Mouse (Mus musculus): ENCODE measurements at regions not wholly inside any gene's neighbourhood (a gene's known extent, or its start where the extent isn't known, plus 50 kb on each side); places are given as distances from the start of the nearest gene placed in this dataset.
A peak's percentile ranks its signal among the peaks of the same experiment; 100 is the strongest.

DNA sequence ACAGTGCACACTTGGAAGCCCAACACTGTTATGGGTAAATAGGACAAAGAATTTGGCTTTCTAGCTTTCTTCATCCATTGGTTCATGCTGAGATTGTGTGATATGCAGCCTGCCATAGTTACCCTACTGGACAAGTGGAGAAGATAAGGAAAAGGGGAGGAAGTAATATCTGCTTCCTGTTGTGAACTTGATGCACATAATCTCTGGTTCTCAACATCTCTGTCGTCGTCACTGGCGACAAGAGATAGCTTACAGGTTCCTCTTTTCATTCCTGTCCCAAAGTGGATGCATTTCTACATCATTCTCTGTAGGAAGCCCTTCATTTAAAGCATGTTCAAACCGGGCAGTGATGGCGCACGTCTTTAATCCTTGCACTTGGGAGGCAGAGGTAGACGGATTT lies 491.4 kb upstream of the Gm765 start:
- 93% methylated on average over 7 of the region's 7 CpGs for WGBS
- Histone ChIP-seq H3K27me3 (ENCODE audit: control insufficient read depth, insufficient read depth, low read length) (no peaks in the 10 kb centered on the region), H3K4me1 (ENCODE audit: control insufficient read depth, insufficient read depth, low read length) (no peaks in the 10 kb centered on the region), H3K9ac (ENCODE audit: low read depth, low read length) (no peak overlapping the region), H3K36me3 (ENCODE audit: control insufficient read depth, insufficient read depth, low read length) (no peaks in the 10 kb centered on the region), H3K27ac (ENCODE audit: low read depth, low read length) (no peak overlapping the region), H3K4me3 (ENCODE audit: low read length) (no peak overlapping the region), H3K4me2 (replicated peaks; ENCODE audit: low read depth, low read length) (no peak overlapping the region), H3K9me3 (ENCODE audit: control insufficient read depth, low read length) (no peaks in the 10 kb centered on the region)
- ATAC-seq (ENCODE audit: low FRiP score, low TSS enrichment): no peak

DNA sequence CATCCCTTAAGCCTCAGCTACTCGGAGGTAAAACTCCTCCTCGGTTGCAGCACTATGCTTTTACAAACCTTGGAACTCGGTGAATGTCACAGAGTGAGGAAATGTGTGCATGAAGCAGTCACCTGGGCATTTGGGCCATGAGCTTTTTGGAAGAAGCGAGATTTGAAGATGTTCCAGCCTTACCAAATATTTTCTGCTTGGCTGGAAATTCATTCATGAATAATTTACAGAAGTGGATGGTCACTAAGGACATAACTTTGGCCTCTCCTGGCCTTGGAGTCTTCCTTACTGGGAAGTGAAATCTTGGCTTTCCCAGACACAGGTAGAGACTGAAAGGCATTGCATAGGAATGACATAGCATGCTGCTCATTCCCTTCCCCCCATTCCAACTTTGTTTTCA lies 487.6 kb upstream of the Gm765 start:
- Histone ChIP-seq H3K27me3 (ENCODE audit: control insufficient read depth, insufficient read depth, low read length) (no peaks in the 10 kb centered on the region), H3K9ac (ENCODE audit: low read depth, low read length) (no peak overlapping the region), H3K4me1 (ENCODE audit: control insufficient read depth, insufficient read depth, low read length) (no peaks in the 10 kb centered on the region), H3K4me2 (replicated peaks; ENCODE audit: low read depth, low read length) (no peak overlapping the region), H3K36me3 (ENCODE audit: control insufficient read depth, insufficient read depth, low read length) (no peaks in the 10 kb centered on the region), H3K9me3 (ENCODE audit: control insufficient read depth, low read length) (no peaks in the 10 kb centered on the region), H3K4me3 (ENCODE audit: low read length) (no peak overlapping the region), H3K27ac (ENCODE audit: low read depth, low read length) (no peak overlapping the region)
- 75% methylated on average over 4 of the region's 4 CpGs for WGBS
- no peak for ATAC-seq (ENCODE audit: low FRiP score, low TSS enrichment)

DNA sequence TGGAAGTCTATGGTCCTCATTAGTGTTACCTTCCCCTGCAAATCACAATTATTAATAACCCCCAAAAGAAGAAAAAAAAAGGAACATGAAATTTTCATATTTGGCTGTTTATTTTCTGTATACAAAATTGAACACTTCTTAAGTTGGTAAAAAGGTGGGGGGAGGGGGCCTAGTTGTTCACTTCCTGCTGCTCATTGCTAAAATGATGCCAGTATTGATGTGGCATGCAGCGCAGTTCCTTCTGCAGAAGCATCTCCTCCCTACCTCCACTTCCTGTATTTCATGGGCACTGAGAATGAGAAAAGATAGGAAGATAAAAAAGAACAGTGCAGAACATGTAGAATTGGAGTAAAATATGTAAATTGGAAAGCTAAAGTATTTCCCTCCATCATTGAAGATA lies 465.5 kb upstream of the Gm765 start:
- no peak overlapping the region for H3K27ac ChIP-seq (ENCODE audit: low read depth, low read length)
- no peaks in the 10 kb centered on the region for H3K9me3 ChIP-seq (ENCODE audit: control insufficient read depth, low read length)
- H3K4me1 ChIP-seq (ENCODE audit: control insufficient read depth, insufficient read depth, low read length): no peaks in the 10 kb centered on the region
- no peak overlapping the region for H3K4me3 ChIP-seq (ENCODE audit: low read length)
- H3K27me3 ChIP-seq (ENCODE audit: control insufficient read depth, insufficient read depth, low read length): no peaks in the 10 kb centered on the region
- no peak overlapping the region for H3K9ac ChIP-seq (ENCODE audit: low read depth, low read length)
- ATAC-seq (ENCODE audit: low FRiP score, low TSS enrichment): no peak
- H3K4me2 ChIP-seq (replicated peaks; ENCODE audit: low read depth, low read length): no peak overlapping the region
- H3K36me3 ChIP-seq (ENCODE audit: control insufficient read depth, insufficient read depth, low read length): no peaks in the 10 kb centered on the region
- 98% methylated on average over 1 of the region's 1 CpGs for WGBS

DNA sequence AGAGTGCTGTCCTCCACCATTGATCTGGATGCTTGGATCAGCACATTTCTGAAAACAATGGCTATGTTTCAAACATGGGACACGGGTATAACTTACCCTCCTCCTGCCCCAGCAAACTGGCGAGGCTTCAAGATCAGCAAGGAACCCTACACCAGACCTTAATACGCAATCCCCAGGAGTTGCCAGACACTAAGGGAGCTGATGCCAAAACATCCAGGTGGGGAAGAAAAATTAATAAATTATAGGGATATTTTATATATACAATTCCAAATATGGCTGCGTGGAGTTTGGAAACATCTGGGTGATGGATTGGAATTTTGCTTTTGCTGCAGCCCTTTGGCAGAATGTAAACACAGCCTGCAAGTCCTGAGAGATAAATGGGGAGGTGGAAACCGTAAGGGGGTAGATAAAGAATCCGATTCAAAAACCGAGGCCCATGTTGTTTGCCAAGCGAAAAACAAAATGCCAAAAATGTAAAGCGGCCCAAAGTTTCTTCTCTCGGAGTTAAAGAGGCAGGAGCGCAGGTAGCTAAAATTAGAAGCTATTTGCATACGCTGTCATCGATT lies 460.9 kb upstream of the Gm765 start:
- WGBS: 79% methylated on average over 13 of the region's 13 CpGs
- H3K9me3 ChIP-seq (ENCODE audit: control insufficient read depth, low read length): no peaks in the 10 kb centered on the region
- no peaks in the 10 kb centered on the region for H3K4me1 ChIP-seq (ENCODE audit: control insufficient read depth, insufficient read depth, low read length)
- H3K27me3 ChIP-seq (ENCODE audit: control insufficient read depth, insufficient read depth, low read length): no peaks in the 10 kb centered on the region
- ATAC-seq (ENCODE audit: low FRiP score, low TSS enrichment): no peak
- no peak overlapping the region for H3K4me3 ChIP-seq (ENCODE audit: low read length)
- no peaks in the 10 kb centered on the region for H3K36me3 ChIP-seq (ENCODE audit: control insufficient read depth, insufficient read depth, low read length)
- no peak overlapping the region for H3K9ac ChIP-seq (ENCODE audit: low read depth, low read length)
- H3K4me2 ChIP-seq (replicated peaks; ENCODE audit: low read depth, low read length): no peak overlapping the region
- no peak overlapping the region for H3K27ac ChIP-seq (ENCODE audit: low read depth, low read length)

DNA sequence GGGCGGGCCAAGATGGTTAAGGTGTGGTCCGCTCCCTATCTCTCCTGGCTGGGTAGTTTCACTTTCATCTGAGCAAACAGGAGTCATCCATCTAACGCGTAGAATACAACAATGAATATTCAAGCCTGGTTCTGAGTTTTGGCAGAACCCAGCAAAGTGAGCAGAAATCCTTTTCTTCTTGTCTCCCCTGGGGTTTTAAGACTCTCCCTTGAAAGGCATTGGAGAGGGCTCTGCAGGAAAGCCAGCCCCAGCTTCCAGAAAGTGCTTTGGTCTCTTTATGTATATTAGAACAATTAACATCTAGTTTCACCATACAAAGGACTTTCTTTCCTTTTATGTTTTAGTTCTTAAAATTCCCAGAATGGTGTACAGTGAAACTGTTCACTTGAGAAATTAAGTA lies 458.5 kb upstream of the Gm765 start:
- Histone ChIP-seq H3K27ac (ENCODE audit: low read depth, low read length) (no peak overlapping the region), H3K4me1 (ENCODE audit: control insufficient read depth, insufficient read depth, low read length) (no peaks in the 10 kb centered on the region), H3K4me3 (ENCODE audit: low read length) (no peak overlapping the region), H3K36me3 (ENCODE audit: control insufficient read depth, insufficient read depth, low read length) (no peaks in the 10 kb centered on the region), H3K9ac (ENCODE audit: low read depth, low read length) (no peak overlapping the region), H3K9me3 (ENCODE audit: control insufficient read depth, low read length) (no peaks in the 10 kb centered on the region), H3K4me2 (replicated peaks; ENCODE audit: low read depth, low read length) (no peak overlapping the region), H3K27me3 (ENCODE audit: control insufficient read depth, insufficient read depth, low read length) (no peaks in the 10 kb centered on the region)
- 83% methylated on average over 4 of the region's 4 CpGs for WGBS
- no peak for ATAC-seq (ENCODE audit: low FRiP score, low TSS enrichment)

DNA sequence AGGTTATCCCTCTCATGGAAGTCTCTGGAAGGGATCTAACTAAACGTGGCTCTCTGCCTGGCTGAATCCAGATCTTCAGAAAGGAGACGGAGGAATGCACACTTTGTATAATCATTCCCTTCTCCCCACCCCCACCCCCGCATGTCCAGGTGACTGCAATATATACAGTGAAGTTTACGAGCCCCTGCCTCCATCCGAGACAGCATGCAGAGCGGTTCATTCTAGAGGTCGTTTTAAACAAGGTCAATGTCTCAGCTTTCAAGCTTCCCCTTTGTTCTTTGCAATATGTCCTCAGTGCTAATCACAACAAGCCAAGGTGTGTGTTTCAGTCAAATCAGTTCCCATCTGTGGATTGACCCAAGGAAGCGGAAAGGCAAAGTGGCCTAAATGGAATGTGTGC lies 457.5 kb upstream of the Gm765 start:
- H3K9me3 ChIP-seq (ENCODE audit: control insufficient read depth, low read length): no peaks in the 10 kb centered on the region
- no peaks in the 10 kb centered on the region for H3K36me3 ChIP-seq (ENCODE audit: control insufficient read depth, insufficient read depth, low read length)
- 31% methylated on average over 8 of the region's 8 CpGs for WGBS
- no peak overlapping the region for H3K9ac ChIP-seq (ENCODE audit: low read depth, low read length)
- H3K27ac ChIP-seq (ENCODE audit: low read depth, low read length): no peak overlapping the region
- H3K4me3 ChIP-seq (ENCODE audit: low read length): no peak overlapping the region
- H3K4me2 ChIP-seq (replicated peaks; ENCODE audit: low read depth, low read length): no peak overlapping the region
- ATAC-seq (ENCODE audit: low FRiP score, low TSS enrichment): peak; percentile 71; the same call in 1 of the 2 replicates
- H3K27me3 ChIP-seq (ENCODE audit: control insufficient read depth, insufficient read depth, low read length): no peaks in the 10 kb centered on the region
- no peaks in the 10 kb centered on the region for H3K4me1 ChIP-seq (ENCODE audit: control insufficient read depth, insufficient read depth, low read length)

GRCm38 (mm10) chr6:98797778-98798177 lies 455.2 kb upstream of the Gm765 start:
- H3K9ac ChIP-seq (ENCODE audit: low read depth, low read length): no peak overlapping the region
- H3K27ac ChIP-seq (ENCODE audit: low read depth, low read length): no peak overlapping the region
- 41% methylated on average over 3 of the region's 3 CpGs for WGBS
- no peaks in the 10 kb centered on the region for H3K27me3 ChIP-seq (ENCODE audit: control insufficient read depth, insufficient read depth, low read length)
- H3K4me1 ChIP-seq (ENCODE audit: control insufficient read depth, insufficient read depth, low read length): no peaks in the 10 kb centered on the region
- H3K4me3 ChIP-seq (ENCODE audit: low read length): no peak overlapping the region
- peak; percentile 28; the same call in 1 of the 2 replicates for ATAC-seq (ENCODE audit: low FRiP score, low TSS enrichment)
- no peaks in the 10 kb centered on the region for H3K9me3 ChIP-seq (ENCODE audit: control insufficient read depth, low read length)
- no peaks in the 10 kb centered on the region for H3K36me3 ChIP-seq (ENCODE audit: control insufficient read depth, insufficient read depth, low read length)
- H3K4me2 ChIP-seq (replicated peaks; ENCODE audit: low read depth, low read length): no peak overlapping the region

GRCm38 (mm10) chr6:98797373-98797772 lies 454.8 kb upstream of the Gm765 start:
- H3K9ac ChIP-seq (ENCODE audit: low read depth, low read length): no peak overlapping the region
- 46% methylated on average over 6 of the region's 6 CpGs for WGBS
- H3K4me2 ChIP-seq (replicated peaks; ENCODE audit: low read depth, low read length): no peak overlapping the region
- no peaks in the 10 kb centered on the region for H3K4me1 ChIP-seq (ENCODE audit: control insufficient read depth, insufficient read depth, low read length)
- H3K27me3 ChIP-seq (ENCODE audit: control insufficient read depth, insufficient read depth, low read length): no peaks in the 10 kb centered on the region
- H3K9me3 ChIP-seq (ENCODE audit: control insufficient read depth, low read length): no peaks in the 10 kb centered on the region
- H3K27ac ChIP-seq (ENCODE audit: low read depth, low read length): no peak overlapping the region
- no peaks in the 10 kb centered on the region for H3K36me3 ChIP-seq (ENCODE audit: control insufficient read depth, insufficient read depth, low read length)
- no peak overlapping the region for H3K4me3 ChIP-seq (ENCODE audit: low read length)
- ATAC-seq (ENCODE audit: low FRiP score, low TSS enrichment): no peak

GRCm38 (mm10) chr6:98796666-98797065 lies 454.1 kb upstream of the Gm765 start:
- WGBS: 37% methylated on average over 4 of the region's 4 CpGs
- no peak overlapping the region for H3K4me3 ChIP-seq (ENCODE audit: low read length)
- no peak overlapping the region for H3K4me2 ChIP-seq (replicated peaks; ENCODE audit: low read depth, low read length)
- H3K9ac ChIP-seq (ENCODE audit: low read depth, low read length): no peak overlapping the region
- H3K27me3 ChIP-seq (ENCODE audit: control insufficient read depth, insufficient read depth, low read length): no peaks in the 10 kb centered on the region
- H3K9me3 ChIP-seq (ENCODE audit: control insufficient read depth, low read length): no peaks in the 10 kb centered on the region
- H3K27ac ChIP-seq (ENCODE audit: low read depth, low read length): no peak overlapping the region
- no peaks in the 10 kb centered on the region for H3K4me1 ChIP-seq (ENCODE audit: control insufficient read depth, insufficient read depth, low read length)
- no peaks in the 10 kb centered on the region for H3K36me3 ChIP-seq (ENCODE audit: control insufficient read depth, insufficient read depth, low read length)
- no peak for ATAC-seq (ENCODE audit: low FRiP score, low TSS enrichment)

All from kidney, embryonic 14.5 days (tissue).